Mouse (Mus musculus): ENCODE measurements around the gene Casp7. TPM values are rescaled to one million over a fixed set of nuclear protein-coding genes. Genes with fewer than 3 reads are reported as not detected.

The Casp7 gene
- polyA plus RNA-seq, 1 experiment from 2014 or later, result 17.8 TPM

GRCm38 (mm10) chr19:56485376-56486271, 88.7 kb downstream of the Casp7 start:
- Histone ChIP-seq H3K27ac (replicated peaks) (peak overlapping the region; percentile 37; the same call in 1 of the 2 replicates), H3K36me3 (replicated peaks) (no peaks in the 10 kb centered on the region), H3K4me3 (no peak overlapping the region), H3K4me1 (peaks cover 21% of the 10 kb centered on the region), H3K9me3 (no peaks in the 10 kb centered on the region), H3K27me3 (replicated peaks; ENCODE audit: low read depth, poor library complexity, severe bottlenecking) (no peaks in the 10 kb centered on the region)
- no peak for DNase-seq (ENCODE audit: low spot score)
- WGBS, result 63% methylated on average over 13 of the region's 13 CpGs

- H3K36me3 ChIP-seq (replicated peaks), result no peaks in the 10 kb centered on the region
- H3K4me3 ChIP-seq, result no peak overlapping the region
- 90% methylated on average over 7 of the region's 7 CpGs for WGBS
- H3K4me1 ChIP-seq, result peaks cover 21% of the 10 kb centered on the region
- no peak for DNase-seq (ENCODE audit: low spot score)
- no peaks in the 10 kb centered on the region for H3K27me3 ChIP-seq (replicated peaks; ENCODE audit: low read depth, poor library complexity, severe bottlenecking)
- H3K27ac ChIP-seq (replicated peaks), result no peak overlapping the region
- no peaks in the 10 kb centered on the region for H3K9me3 ChIP-seq
These were observed 90.0 kb downstream of the Casp7 start for GRCm38 (mm10) chr19:56486926-56487325.

GRCm38 (mm10) chr19:56487339-56487738, 90.4 kb downstream of the Casp7 start:
- H3K4me3 ChIP-seq, result no peak overlapping the region
- no peaks in the 10 kb centered on the region for H3K27me3 ChIP-seq (replicated peaks; ENCODE audit: low read depth, poor library complexity, severe bottlenecking)
- 92% methylated on average over 2 of the region's 2 CpGs for WGBS
- H3K4me1 ChIP-seq, result peaks cover 21% of the 10 kb centered on the region
- H3K9me3 ChIP-seq, result no peaks in the 10 kb centered on the region
- no peak for DNase-seq (ENCODE audit: low spot score)
- no peak overlapping the region for H3K27ac ChIP-seq (replicated peaks)
- H3K36me3 ChIP-seq (replicated peaks), result no peaks in the 10 kb centered on the region

GRCm38 (mm10) chr19:56489601-56490000, 92.7 kb downstream of the Casp7 start:
- WGBS, result 87% methylated on average over 6 of the region's 6 CpGs
- no peaks in the 10 kb centered on the region for H3K27me3 ChIP-seq (replicated peaks; ENCODE audit: low read depth, poor library complexity, severe bottlenecking)
- DNase-seq (ENCODE audit: low spot score), result no peak

More at GRCm38 (mm10) chr19:56489601-56490000, 92.7 kb downstream of the Casp7 start:
- Histone ChIP-seq H3K4me1 (peaks cover 18% of the 10 kb centered on the region), H3K9me3 (no peaks in the 10 kb centered on the region), H3K4me3 (no peak overlapping the region), H3K36me3 (replicated peaks) (no peaks in the 10 kb centered on the region), H3K27ac (replicated peaks) (no peak overlapping the region)

Other genes starting within 250 kb of the Casp7 start
- gene Habp2, start 110.0 kb upstream of the Casp7 start, polyA plus RNA-seq (2016; fragmentation: Nextera tagmentation; extraction: Ambion mirVana), result not detected in 2 replicates
- gene Nrap, start 7.1 kb upstream of the Casp7 start, polyA plus RNA-seq (2016; fragmentation: Nextera tagmentation; extraction: Ambion mirVana), result 0.07 and 0.11 TPM in 2 replicates
- 0.21 TPM in 1 of 2 replicates, not detected in the other for gene Plekhs1, start 64.5 kb downstream of the Casp7 start, polyA plus RNA-seq (2016; fragmentation: Nextera tagmentation; extraction: Ambion mirVana)
- 19.0 and 23.1 TPM in 2 replicates for gene Dclre1a, start 151.1 kb downstream of the Casp7 start, polyA plus RNA-seq (2016; fragmentation: Nextera tagmentation; extraction: Ambion mirVana)
- 17.2 and 17.5 TPM in 2 replicates for gene Nhlrc2, start 151.1 kb downstream of the Casp7 start, polyA plus RNA-seq (2016; fragmentation: Nextera tagmentation; extraction: Ambion mirVana)

Data from embryonic facial prominence, embryonic 10.5 days (tissue).